Mouse (Mus musculus) testis, adult 2 months (tissue): ENCODE data around the gene Ssbp3.

Experiments used
- CTCF ChIP-seq: fragments of 200-500 bp; IDR thresholded peaks from 2 replicates; pipeline ENCODE4 v1.5.1; 2012; ENCODE audit warnings: low read depth, mild to moderate bottlenecking, inconsistent platforms, low read length, moderate library complexity; ENCODE audit not compliant: control insufficient read depth, insufficient read depth, insufficient replicate concordance
- POLR2A ChIP-seq: fragments of 200-500 bp; IDR thresholded peaks from 2 replicates; pipeline ENCODE4 v1.6.1; 2012; ENCODE audit warnings: low read depth, mild to moderate bottlenecking, inconsistent platforms, low read length, moderate library complexity; ENCODE audit not compliant: control insufficient read depth

DNA sequence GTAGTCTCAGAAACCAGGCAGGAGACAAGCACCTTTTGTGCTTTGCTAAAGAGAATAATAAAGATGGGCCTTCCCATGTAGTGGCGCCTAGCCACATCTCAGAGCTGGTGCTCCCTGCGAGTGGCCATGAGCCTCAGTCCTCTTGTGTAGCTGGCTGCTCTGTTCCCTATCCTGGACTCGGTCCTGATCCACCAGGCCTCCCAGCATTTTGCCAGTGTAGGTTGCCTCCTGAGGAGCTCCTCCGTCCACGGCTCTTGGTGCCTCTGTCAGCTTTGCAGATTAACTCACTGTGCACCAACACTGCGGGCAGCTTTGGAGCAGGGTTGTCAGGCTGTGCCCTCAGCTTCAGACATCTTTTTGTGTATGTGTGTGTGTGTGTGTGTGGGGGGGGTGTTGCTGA is 30.4 kb downstream of the Ssbp3 start:
- TF ChIP-seq CTCF: no peak
- TF ChIP-seq POLR2A: no peak
